Mouse (Mus musculus) hindbrain, embryonic 14.5 days (tissue): Measurements from ENCODE around the gene Gk2. TPM values are rescaled to one million over a fixed set of nuclear protein-coding genes. Genes with fewer than 3 reads are reported as not detected.

Experiments
- ATAC-seq: fragments of 200-750 bp; cut with Nextera tagmentation; 2 replicates; pipeline ENCODE4 v1.8.0; 2017; ENCODE audit warnings: moderate number of reproducible peaks, mild to moderate bottlenecking, moderate TSS enrichment, moderate library complexity; ENCODE audit not compliant: low FRiP score
- DNase-seq: peaks from one replicate; pipeline ENCODE4 v3.0.0-alpha.2; 2015; ENCODE audit warnings: low spot score
- H3K27ac ChIP-seq: fragments of 300-500 bp; sonication (generic); 2 replicates; pipeline ENCODE4 v1.5.1; 2014; ENCODE audit warnings: mild to moderate bottlenecking, moderate library complexity
- H3K27me3 ChIP-seq: fragments of 300-500 bp; sonication (generic); 2 replicates; pipeline ENCODE4 v1.6.1; 2014; ENCODE audit warnings: mild to moderate bottlenecking, low read length, mixed read lengths; ENCODE audit not compliant: control insufficient read depth, insufficient read depth
- H3K36me3 ChIP-seq: fragments of 300-500 bp; sonication (generic); replicated peaks from 2 replicates; pipeline ENCODE4 v1.6.1; 2014; ENCODE audit not compliant: control insufficient read depth, insufficient read depth
- H3K4me1 ChIP-seq: fragments of 300-500 bp; sonication (generic); replicated peaks from 2 replicates; pipeline ENCODE4 v1.6.1; 2014; ENCODE audit warnings: antibody characterized with exemption, low read length, mixed read lengths; ENCODE audit not compliant: control insufficient read depth, insufficient read depth
- H3K4me2 ChIP-seq: fragments of 300-500 bp; sonication (generic); replicated peaks from 2 replicates; pipeline ENCODE4 v1.6.1; 2014; ENCODE audit warnings: mild to moderate bottlenecking, moderate library complexity
- H3K4me3 ChIP-seq: fragments of 300-500 bp; sonication (generic); replicated peaks from 2 replicates; pipeline ENCODE4 v1.5.1; 2014; ENCODE audit warnings: mild to moderate bottlenecking, low read length
- H3K9ac ChIP-seq: fragments of 300-500 bp; sonication (generic); 2 replicates; pipeline ENCODE4 v1.6.1; 2014
- H3K9me3 ChIP-seq: fragments of 300-500 bp; sonication (generic); 2 replicates; pipeline ENCODE4 v1.6.1; 2016; ENCODE audit warnings: low read length; ENCODE audit not compliant: control insufficient read depth
- WGBS: fragments of 180-500 bp; shearing (Covaris S2); extraction: QIAGEN DNeasy Blood & Tissue Kit; methylation state at CpG from one replicate; pipeline ENCODE4 v1.1.7; 2014; 5-methylcytosine and 5-hydroxymethylcytosine counted together
- polyA plus RNA-seq: library from polyadenylated mRNA; unstranded; fragments of >200 nt; fragmentation: Nextera tagmentation; extraction: Ambion mirVana; gene quantifications from 2 replicates; pipeline ENCODE4 v1.2.1, GENCODE M21; 2014

Gene Gk2
- polyA plus RNA-seq, 1 experiment from 2014 or later: not detected

DNA sequence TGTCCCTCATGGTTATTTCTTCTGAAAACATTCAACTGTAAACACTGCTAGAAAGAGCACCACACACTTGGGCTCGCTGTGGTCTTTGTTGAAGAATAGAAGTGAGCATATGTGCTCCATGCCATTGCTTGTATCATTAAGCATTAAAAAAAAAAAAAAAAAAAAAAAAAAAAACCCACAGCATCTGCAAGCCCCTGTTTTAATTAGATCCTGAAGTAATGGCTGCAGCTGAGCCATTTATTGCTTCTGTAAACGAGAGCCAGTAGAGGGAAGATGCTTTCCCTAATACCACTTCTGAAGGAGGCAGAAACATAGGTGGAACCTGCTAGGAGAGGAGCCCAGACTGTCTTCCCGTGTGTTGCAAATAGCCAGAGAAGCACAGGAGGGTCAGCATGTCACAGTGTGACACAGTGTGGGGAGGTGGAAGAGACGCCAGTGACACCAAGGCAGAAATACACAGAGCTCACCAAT, 47.6 kb downstream of the Gk2 start:
- Histone ChIP-seq H3K36me3 (no peaks in the 10 kb centered on the region), H3K4me3 (no peak overlapping the region), H3K4me2 (no peak overlapping the region), H3K27me3 (no peaks in the 10 kb centered on the region), H3K9me3 (no peaks in the 10 kb centered on the region), H3K27ac (peak overlapping the region; percentile 76), H3K9ac (no peak overlapping the region), H3K4me1 (peaks cover 7% of the 10 kb centered on the region; the same call in 1 of the 2 replicates)
- peak; percentile 70 for ATAC-seq
- WGBS: 25% methylated on average over 4 of the region's 4 CpGs
- peak; percentile 28 for DNase-seq

Other genes starting within 250 kb of the Gk2 start
- gene Naa11, start 64.6 kb downstream of the Gk2 start, polyA plus RNA-seq: not detected in 2 replicates